Mouse (Mus musculus) hindbrain, embryonic 14.5 days (tissue): ENCODE measurements at regions not wholly inside any gene's neighbourhood (a gene's known extent, or its start where the extent isn't known, plus 50 kb on each side); places are given as distances from the start of the nearest gene placed in this dataset.

ENCODE experiments used
- ATAC-seq: fragments of 200-750 bp; cut with Nextera tagmentation; 2 replicates; pipeline ENCODE4 v1.8.0; 2017; ENCODE audit warnings: moderate number of reproducible peaks, mild to moderate bottlenecking, moderate TSS enrichment, moderate library complexity; ENCODE audit not compliant: low FRiP score
- DNase-seq: peaks from one replicate; pipeline ENCODE4 v3.0.0-alpha.2; 2015; ENCODE audit warnings: low spot score
- H3K27ac ChIP-seq: fragments of 300-500 bp; sonication (generic); 2 replicates; pipeline ENCODE4 v1.5.1; 2014; ENCODE audit warnings: mild to moderate bottlenecking, moderate library complexity
- H3K27me3 ChIP-seq: fragments of 300-500 bp; sonication (generic); 2 replicates; pipeline ENCODE4 v1.6.1; 2014; ENCODE audit warnings: mild to moderate bottlenecking, low read length, mixed read lengths; ENCODE audit not compliant: control insufficient read depth, insufficient read depth
- H3K36me3 ChIP-seq: fragments of 300-500 bp; sonication (generic); replicated peaks from 2 replicates; pipeline ENCODE4 v1.6.1; 2014; ENCODE audit not compliant: control insufficient read depth, insufficient read depth
- H3K4me1 ChIP-seq: fragments of 300-500 bp; sonication (generic); replicated peaks from 2 replicates; pipeline ENCODE4 v1.6.1; 2014; ENCODE audit warnings: antibody characterized with exemption, low read length, mixed read lengths; ENCODE audit not compliant: control insufficient read depth, insufficient read depth
- H3K4me2 ChIP-seq: fragments of 300-500 bp; sonication (generic); replicated peaks from 2 replicates; pipeline ENCODE4 v1.6.1; 2014; ENCODE audit warnings: mild to moderate bottlenecking, moderate library complexity
- H3K4me3 ChIP-seq: fragments of 300-500 bp; sonication (generic); replicated peaks from 2 replicates; pipeline ENCODE4 v1.5.1; 2014; ENCODE audit warnings: mild to moderate bottlenecking, low read length
- H3K9ac ChIP-seq: fragments of 300-500 bp; sonication (generic); 2 replicates; pipeline ENCODE4 v1.6.1; 2014
- H3K9me3 ChIP-seq: fragments of 300-500 bp; sonication (generic); 2 replicates; pipeline ENCODE4 v1.6.1; 2016; ENCODE audit warnings: low read length; ENCODE audit not compliant: control insufficient read depth
- WGBS: fragments of 180-500 bp; shearing (Covaris S2); extraction: QIAGEN DNeasy Blood & Tissue Kit; methylation state at CpG from one replicate; pipeline ENCODE4 v1.1.7; 2014; 5-methylcytosine and 5-hydroxymethylcytosine counted together

GRCm38 (mm10) chr9:94301896-94302295 is 236.0 kb downstream of the 1190002N15Rik start:
- H3K4me1 ChIP-seq: no peaks in the 10 kb centered on the region
- H3K9ac ChIP-seq: no peak overlapping the region
- 88% methylated on average over 1 of the region's 1 CpGs for WGBS
- H3K9me3 ChIP-seq: no peaks in the 10 kb centered on the region
- ATAC-seq (no peak), DNase-seq (no peak)
- no peaks in the 10 kb centered on the region for H3K27me3 ChIP-seq
- H3K4me3 ChIP-seq: no peak overlapping the region
- H3K27ac ChIP-seq: no peak overlapping the region
- no peaks in the 10 kb centered on the region for H3K36me3 ChIP-seq
- H3K4me2 ChIP-seq: no peak overlapping the region

- no peaks in the 10 kb centered on the region for H3K27me3 ChIP-seq
- H3K27ac ChIP-seq: no peak overlapping the region
- no peaks in the 10 kb centered on the region for H3K4me1 ChIP-seq
- 82% methylated on average over 6 of the region's 6 CpGs for WGBS
- no peak for DNase-seq
- ATAC-seq: no peak
- H3K9ac ChIP-seq: no peak overlapping the region
- no peaks in the 10 kb centered on the region for H3K36me3 ChIP-seq
- no peaks in the 10 kb centered on the region for H3K9me3 ChIP-seq
- no peak overlapping the region for H3K4me2 ChIP-seq
- H3K4me3 ChIP-seq: no peak overlapping the region
These were observed 242.4 kb downstream of the 1190002N15Rik start for GRCm38 (mm10) chr9:94295431-94295830.

GRCm38 (mm10) chr9:94292147-94292546 is 245.7 kb downstream of the 1190002N15Rik start:
- Histone ChIP-seq H3K4me1 (no peaks in the 10 kb centered on the region), H3K4me2 (no peak overlapping the region), H3K27ac (no peak overlapping the region), H3K4me3 (no peak overlapping the region), H3K9ac (no peak overlapping the region), H3K27me3 (no peaks in the 10 kb centered on the region), H3K9me3 (no peaks in the 10 kb centered on the region), H3K36me3 (no peaks in the 10 kb centered on the region)
- DNase-seq: no peak
- ATAC-seq: no peak
- 79% methylated on average over 3 of the region's 3 CpGs for WGBS

- Histone ChIP-seq H3K4me1 (no peaks in the 10 kb centered on the region), H3K36me3 (no peaks in the 10 kb centered on the region), H3K27me3 (no peaks in the 10 kb centered on the region), H3K9ac (no peak overlapping the region), H3K4me2 (no peak overlapping the region), H3K9me3 (no peaks in the 10 kb centered on the region), H3K4me3 (no peak overlapping the region), H3K27ac (no peak overlapping the region)
- no peak for ATAC-seq
- DNase-seq: no peak
These were observed 248.3 kb downstream of the 1190002N15Rik start for GRCm38 (mm10) chr9:94289546-94289945.

GRCm38 (mm10) chr9:94287559-94287958 is 250.3 kb downstream of the 1190002N15Rik start:
- no peaks in the 10 kb centered on the region for H3K4me1 ChIP-seq

GRCm38 (mm10) chr9:94278657-94279585 is 259.0 kb downstream of the 1190002N15Rik start:
- Histone ChIP-seq H3K9ac (no peak overlapping the region), H3K36me3 (no peaks in the 10 kb centered on the region), H3K27me3 (no peaks in the 10 kb centered on the region), H3K27ac (no peak overlapping the region), H3K9me3 (no peaks in the 10 kb centered on the region), H3K4me2 (no peak overlapping the region), H3K4me1 (no peaks in the 10 kb centered on the region), H3K4me3 (no peak overlapping the region)
- ATAC-seq (no peak), DNase-seq (peak; percentile 63)
- WGBS: 84% methylated on average over 4 of the region's 4 CpGs

More at GRCm38 (mm10) chr9:94287559-94287958, 250.3 kb downstream of the 1190002N15Rik start:
- Histone ChIP-seq H3K27me3 (no peaks in the 10 kb centered on the region), H3K4me3 (no peak overlapping the region), H3K27ac (no peak overlapping the region), H3K4me2 (no peak overlapping the region), H3K9me3 (no peaks in the 10 kb centered on the region), H3K9ac (no peak overlapping the region), H3K36me3 (no peaks in the 10 kb centered on the region)
- DNase-seq (no peak), ATAC-seq (no peak)
- WGBS: 79% methylated on average over 2 of the region's 2 CpGs

GRCm38 (mm10) chr9:94277096-94277495 is 260.8 kb downstream of the 1190002N15Rik start:
- Histone ChIP-seq H3K4me1 (no peaks in the 10 kb centered on the region), H3K4me3 (no peak overlapping the region), H3K9me3 (no peaks in the 10 kb centered on the region), H3K27ac (no peak overlapping the region), H3K27me3 (no peaks in the 10 kb centered on the region), H3K36me3 (no peaks in the 10 kb centered on the region), H3K4me2 (no peak overlapping the region), H3K9ac (no peak overlapping the region)
- ATAC-seq: no peak
- 87% methylated on average over 3 of the region's 3 CpGs for WGBS
- no peak for DNase-seq

GRCm38 (mm10) chr9:94269213-94269612 is 268.7 kb downstream of the 1190002N15Rik start:
- ATAC-seq (no peak), DNase-seq (no peak)
- WGBS: 72% methylated on average over 5 of the region's 5 CpGs
- no peak overlapping the region for H3K27ac ChIP-seq
- no peak overlapping the region for H3K9ac ChIP-seq
- no peak overlapping the region for H3K4me3 ChIP-seq
- H3K36me3 ChIP-seq: no peaks in the 10 kb centered on the region
- H3K4me2 ChIP-seq: no peak overlapping the region
- no peaks in the 10 kb centered on the region for H3K27me3 ChIP-seq
- H3K4me1 ChIP-seq: 0 out of 2 replicates have a peak, but pooled peaks cover 5% of the 10 kb centered on the region
- H3K9me3 ChIP-seq: no peaks in the 10 kb centered on the region

GRCm38 (mm10) chr9:94267243-94267642 is 270.6 kb downstream of the 1190002N15Rik start:
- ATAC-seq (no peak), DNase-seq (no peak)
- Histone ChIP-seq H3K9ac (no peak overlapping the region), H3K4me1 (0 out of 2 replicates have a peak, but pooled peaks cover 5% of the 10 kb centered on the region), H3K4me2 (no peak overlapping the region), H3K27me3 (no peaks in the 10 kb centered on the region), H3K36me3 (no peaks in the 10 kb centered on the region), H3K4me3 (no peak overlapping the region), H3K9me3 (no peaks in the 10 kb centered on the region), H3K27ac (no peak overlapping the region)
- 94% methylated on average over 1 of the region's 1 CpGs for WGBS
